ENCODE assay signal across 11 mouse cellular contexts in the genomic region with DNA sequence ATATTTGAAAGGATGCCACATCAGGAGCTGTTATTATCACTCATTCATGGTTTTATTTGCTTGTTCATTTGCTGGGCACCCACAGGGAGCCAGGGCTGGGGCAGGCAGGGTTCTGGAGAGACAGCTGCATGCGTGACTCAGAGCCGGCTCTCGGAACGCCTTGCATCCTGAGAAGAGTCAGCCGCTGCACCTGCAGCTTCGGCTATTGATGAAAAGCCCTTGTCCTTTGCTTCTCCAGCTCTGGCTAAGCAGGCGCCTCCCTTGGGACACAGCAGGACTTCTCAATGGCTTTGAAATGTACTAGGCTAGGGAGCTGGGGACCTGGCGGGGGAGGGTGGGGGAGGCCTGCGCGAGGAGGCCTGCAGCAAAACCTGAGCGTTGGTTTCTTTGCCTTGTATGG. TPM values are rescaled to one million over a fixed set of nuclear protein-coding genes. Genes with fewer than 3 reads are reported as not detected.
DNase-seq lines count a peak whose midpoint lies in the region; ATAC-seq and TF ChIP-seq lines count a peak whose summit lies in the region.
"Had no signal": no experiment of that assay in that cellular context is flagged by ENCODE, and none has a peak within 500 bp of the region (broad histone marks: within the 10 kb centered on the region; RNA-seq: fewer than 3 reads in every experiment).

No protein-coding gene starts in this region.

- H3K27me3 ChIP-seq in E14TG2a.4 (ENCODE audit: insufficient read depth, low read length), result peaks cover 38% of the 10 kb centered on the region
- no peaks in the 10 kb centered on the region for H3K27me3 ChIP-seq in forebrain, embryonic 12.5 days
- H3K27me3 ChIP-seq in midbrain, embryonic 10.5 days (ENCODE audit: low read depth, poor library complexity, severe bottlenecking), result peaks cover 30% of the 10 kb centered on the region; the same call in 1 of the 2 replicates
- H3K27me3 ChIP-seq: limb, embryonic 12.5 days had no signal

- H3K9me3 ChIP-seq in E14TG2a.4 (ENCODE audit: low read length), result peaks cover 9% of the 10 kb centered on the region
- no peaks in the 10 kb centered on the region for H3K9me3 ChIP-seq in forebrain, embryonic 12.5 days
- no peaks in the 10 kb centered on the region for H3K9me3 ChIP-seq in midbrain, embryonic 10.5 days (replicated peaks)
- H3K9me3 ChIP-seq: limb, embryonic 12.5 days had no signal

- H3K27ac ChIP-seq in forebrain, embryonic 12.5 days, result peak overlapping the region; percentile 54; the same call in 1 of the 2 replicates
- H3K27ac ChIP-seq in midbrain, embryonic 10.5 days (replicated peaks), result peak overlapping the region; percentile 74
- H3K27ac ChIP-seq in gastrocnemius, adult 2 months, result no peak overlapping the region
- H3K27ac ChIP-seq: limb, embryonic 12.5 days; stomach, postnatal 0 days had no signal

- 7% methylated on average over 11 of the region's 11 CpGs for WGBS in forebrain, embryonic 12.5 days
- WGBS in midbrain, embryonic 10.5 days, result 10% methylated on average over 11 of the region's 11 CpGs

- no peak for TF ChIP-seq CTCF in E14TG2a.4 (conservative IDR thresholded peaks at IDR 0.05; ENCODE audit: low read length)
- TF ChIP-seq CTCF in gastrocnemius, adult 2 months (IDR thresholded peaks at IDR 0.05), result no peak

- DNase-seq in embryo, embryonic 11 days, result peak; percentile 49
- DNase-seq in embryo, embryonic 9.5 days (ENCODE audit: extremely low spot score), result no peak
- peak; percentile 39 for DNase-seq in midbrain, embryonic 10.5 days (ENCODE audit: low spot score)
- DNase-seq in gastrocnemius, adult 2 months, result no peak
- no peak for DNase-seq in layer of hippocampus, adult 9-10 months (ENCODE audit: low spot score)
- DNase-seq in frontal cortex, postnatal 14 days (ENCODE audit: low spot score in 2 of 2), result no peak
- DNase-seq: lung, postnatal 10 days had no signal

- H3K9ac ChIP-seq in forebrain, embryonic 12.5 days, result no peak overlapping the region
- H3K9ac ChIP-seq: limb, embryonic 12.5 days had no signal

- H3K36me3 ChIP-seq in E14TG2a.4 (ENCODE audit: insufficient read depth, low read length), result no peaks in the 10 kb centered on the region
- H3K36me3 ChIP-seq in forebrain, embryonic 12.5 days (replicated peaks), result no peaks in the 10 kb centered on the region
- no peaks in the 10 kb centered on the region for H3K36me3 ChIP-seq in midbrain, embryonic 10.5 days
- H3K36me3 ChIP-seq: limb, embryonic 12.5 days had no signal

- peaks cover 56% of the 10 kb centered on the region for H3K4me1 ChIP-seq in E14TG2a.4 (replicated peaks; ENCODE audit: low read depth, low read length)
- H3K4me1 ChIP-seq in forebrain, embryonic 12.5 days, result peaks cover 32% of the 10 kb centered on the region
- H3K4me1 ChIP-seq in midbrain, embryonic 10.5 days, result peaks cover 59% of the 10 kb centered on the region

- H3K4me3 ChIP-seq in E14TG2a.4 (replicated peaks; ENCODE audit: low read length), result peak overlapping the region; percentile 51
- H3K4me3 ChIP-seq in forebrain, embryonic 12.5 days (replicated peaks), result no peak overlapping the region
- H3K4me3 ChIP-seq in midbrain, embryonic 10.5 days, result peak overlapping the region; percentile 30
- no peak overlapping the region for H3K4me3 ChIP-seq in gastrocnemius, adult 2 months
- H3K4me3 ChIP-seq: limb, embryonic 12.5 days had no signal

- peak; percentile 51 for ATAC-seq in forebrain, embryonic 12.5 days (ENCODE audit: low FRiP score)

- H3K4me2 ChIP-seq in forebrain, embryonic 12.5 days, result peak overlapping the region; percentile 11; the same call in 1 of the 2 replicates
- H3K4me2 ChIP-seq: limb, embryonic 12.5 days had no signal

- intact Hi-C loops in gastrocnemius, adult 2 months (cut with DNase I), result no loop called here

RNA-seq across cellular contexts. Expression of a gene that starts 23.8 kb away (rescaled TPM):
- polyA plus RNA-seq in forebrain, embryonic 12.5 days (2016; fragmentation: Nextera tagmentation; extraction: Ambion mirVana), result 10.8 and 12.2 TPM in 2 replicates
- polyA plus RNA-seq in midbrain, embryonic 10.5 days (2016; fragmentation: Nextera tagmentation; extraction: Ambion mirVana), result 9.8 and 10.1 TPM in 2 replicates
- total RNA-seq in gastrocnemius, adult 2 months (2021), result 10 to 100 TPM in 1 of 2 experiments, 1 to 10 TPM in 1; 6.9 to 10.8 TPM

Comparison
In these comparisons a context has a peak if more than half of its experiments do, and no peak if none do; other contexts are left out.
1. DNase-seq: peak in embryo, embryonic 11 days (single experiment) and midbrain, embryonic 10.5 days (single experiment); none in embryo, embryonic 9.5 days (single experiment), gastrocnemius, adult 2 months (single experiment), layer of hippocampus, adult 9-10 months (single experiment) and frontal cortex, postnatal 14 days (0 of 2).
2. H3K4me3 ChIP-seq: peak in E14TG2a.4 (single experiment) and midbrain, embryonic 10.5 days (single experiment); none in forebrain, embryonic 12.5 days (single experiment) and gastrocnemius, adult 2 months (single experiment).